Comparison of ENCODE assay signal across 8 mouse cellular contexts in the genomic region with DNA sequence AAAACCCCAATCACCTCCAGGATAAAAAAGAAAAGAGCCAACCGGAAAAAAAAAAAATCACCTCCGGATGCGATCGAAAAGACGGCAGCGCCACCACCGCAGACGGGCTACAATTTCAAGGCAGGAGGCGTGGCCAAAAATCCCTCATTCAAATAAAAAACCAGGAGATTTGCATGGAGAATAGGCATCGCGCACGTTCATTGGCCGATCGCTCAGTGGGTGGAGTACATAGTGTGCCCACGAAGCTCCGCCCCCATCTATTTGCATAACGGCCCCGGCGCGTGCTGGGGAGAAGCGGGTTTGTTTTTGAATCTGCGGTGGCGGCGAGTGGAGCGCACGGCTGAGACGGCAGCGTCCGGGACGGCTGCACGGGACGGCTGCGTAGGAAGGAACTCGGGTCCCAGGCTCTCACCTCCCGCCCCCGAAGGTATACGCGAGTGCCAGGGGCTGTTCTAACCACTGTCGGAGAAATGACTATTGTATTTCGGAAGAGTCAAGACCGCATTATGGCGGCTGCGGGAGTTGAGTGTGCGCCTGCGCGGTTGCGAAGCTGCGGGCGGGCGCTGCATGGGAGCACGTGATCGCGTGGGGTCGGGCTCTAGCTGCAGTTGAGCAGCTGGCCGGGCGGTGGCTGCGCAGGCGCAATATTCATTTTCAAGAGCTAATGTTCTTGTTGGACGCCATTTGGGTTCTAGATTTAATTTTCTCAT. TPM values are rescaled to one million over a fixed set of nuclear protein-coding genes. Genes with fewer than 3 reads are reported as not detected.
A peak's percentile ranks its signal among the peaks of the same experiment; 100 is the strongest.
DNase-seq lines count a peak whose midpoint lies in the region; ATAC-seq and TF ChIP-seq lines count a peak whose summit lies in the region.

No protein-coding gene starts in this region.

- H3K4me3 ChIP-seq in ES-E14 (ENCODE audit: insufficient read depth in 1 of 2, low read depth in 1 of 2, low read length in 2 of 2, poor library complexity in 1 of 2, severe bottlenecking in 1 of 2), result peak overlapping the region; percentile 56 to 65
- H3K4me3 ChIP-seq in forebrain, embryonic 14.5 days (ENCODE audit: low read depth, low read length), result peak overlapping the region; percentile 59
- peak overlapping the region; percentile 82 for H3K4me3 ChIP-seq in liver, embryonic 16.5 days (ENCODE audit: low read depth, low read length)
- H3K4me3 ChIP-seq in neural tube, embryonic 12.5 days, result peak overlapping the region; percentile 62
- peak overlapping the region; percentile 63 for H3K4me3 ChIP-seq in stomach, postnatal 0 days (ENCODE audit: low read depth, low read length)

- H3K4me1 ChIP-seq in ES-E14 (ENCODE audit: control insufficient read depth in 2 of 2, insufficient read depth in 2 of 2, low read length in 2 of 2, poor library complexity in 1 of 2), result peaks cover 0 to 9% of the 10 kb centered on the region in 2 experiments; a peak in 2 of 4 replicates
- no peaks in the 10 kb centered on the region for H3K4me1 ChIP-seq in forebrain, embryonic 14.5 days (ENCODE audit: control insufficient read depth, insufficient read depth, low read length)
- H3K4me1 ChIP-seq in liver, embryonic 16.5 days (ENCODE audit: control insufficient read depth, low read depth, low read length), result peaks cover 25% of the 10 kb centered on the region
- no peaks in the 10 kb centered on the region for H3K4me1 ChIP-seq in neural tube, embryonic 12.5 days
- H3K4me1 ChIP-seq in stomach, postnatal 0 days (replicated peaks; ENCODE audit: control insufficient read depth, insufficient read depth), result no peaks in the 10 kb centered on the region

- TF ChIP-seq EP300 in stomach, postnatal 0 days (optimal IDR thresholded peaks at IDR 0.05), result no peak

- no peaks in the 10 kb centered on the region; the same call in 1 of the 2 replicates for H3K9me3 ChIP-seq in ES-E14 (ENCODE audit: control insufficient read depth, insufficient read depth, low read depth, low read length)
- peaks cover 3% of the 10 kb centered on the region; the same call in 1 of the 2 replicates for H3K9me3 ChIP-seq in forebrain, embryonic 14.5 days (replicated peaks; ENCODE audit: control insufficient read depth, low read length)
- H3K9me3 ChIP-seq in liver, embryonic 16.5 days (replicated peaks; ENCODE audit: control insufficient read depth, low read length), result peaks cover 3% of the 10 kb centered on the region
- H3K9me3 ChIP-seq in neural tube, embryonic 12.5 days, result peaks cover 16% of the 10 kb centered on the region; the same call in 1 of the 2 replicates
- H3K9me3 ChIP-seq in stomach, postnatal 0 days (ENCODE audit: control insufficient read depth, low read length), result no peaks in the 10 kb centered on the region

- ATAC-seq in forebrain, embryonic 14.5 days, result peak; percentile 99
- peak; percentile 96 for ATAC-seq in liver, embryonic 16.5 days (ENCODE audit: low read depth)
- peak; percentile 98 for ATAC-seq in neural tube, embryonic 12.5 days (ENCODE audit: low FRiP score, low read depth)
- peak; percentile 98 for ATAC-seq in stomach, postnatal 0 days (ENCODE audit: low FRiP score, low TSS enrichment)

- TF ChIP-seq CTCF in stomach, postnatal 0 days (IDR thresholded peaks at IDR 0.05; ENCODE audit: low read depth), result peak; percentile 72

- under 1% methylated on average over 59 of the region's 59 CpGs for WGBS in forebrain, embryonic 14.5 days
- under 1% methylated on average over 59 of the region's 59 CpGs for WGBS in large intestine, adult 2 months
- WGBS in liver, embryonic 16.5 days (ENCODE audit: insufficient replicate concordance), result under 1% methylated on average over 59 of the region's 59 CpGs
- under 1% methylated on average over 59 of the region's 59 CpGs for WGBS in neural tube, embryonic 12.5 days
- WGBS in stomach, postnatal 0 days, result under 1% methylated on average over 59 of the region's 59 CpGs

- peak; percentile 68 for DNase-seq in ES-E14 (ENCODE audit: low read depth, low spot score)
- peak; percentile 98 for DNase-seq in cerebellum, adult 11-12 months
- DNase-seq in forebrain, embryonic 14.5 days (ENCODE audit: low spot score), result peak; percentile 99
- DNase-seq in heart, postnatal 14 days, result peak; percentile 95
- DNase-seq in large intestine, adult 2 months (ENCODE audit: low read depth, low spot score), result peak; percentile 97
- peak; percentile 97 for DNase-seq in stomach, postnatal 0 days (ENCODE audit: low spot score)

- no peaks in the 10 kb centered on the region for H3K36me3 ChIP-seq in ES-E14 (ENCODE audit: control insufficient read depth, insufficient read depth, low read length, poor library complexity, severe bottlenecking)
- peaks cover 3% of the 10 kb centered on the region; the same call in 1 of the 2 replicates for H3K36me3 ChIP-seq in forebrain, embryonic 14.5 days (ENCODE audit: control insufficient read depth, insufficient read depth, low read length)
- H3K36me3 ChIP-seq in liver, embryonic 16.5 days (ENCODE audit: control insufficient read depth, insufficient read depth), result peaks cover 6% of the 10 kb centered on the region
- H3K36me3 ChIP-seq in neural tube, embryonic 12.5 days, result peaks cover 10% of the 10 kb centered on the region
- no peaks in the 10 kb centered on the region for H3K36me3 ChIP-seq in stomach, postnatal 0 days (ENCODE audit: control insufficient read depth, insufficient read depth, low read length)

- H3K9ac ChIP-seq in ES-E14 (ENCODE audit: insufficient read depth, low read depth, low read length, poor library complexity, severe bottlenecking), result peak overlapping the region; percentile 72
- peak overlapping the region; percentile 76 for H3K9ac ChIP-seq in forebrain, embryonic 14.5 days (ENCODE audit: low read length)
- H3K9ac ChIP-seq in liver, embryonic 16.5 days (ENCODE audit: low read depth, low read length), result peak overlapping the region; percentile 81
- peak overlapping the region; percentile 67 for H3K9ac ChIP-seq in neural tube, embryonic 12.5 days
- H3K9ac ChIP-seq in stomach, postnatal 0 days (ENCODE audit: low read length), result peak overlapping the region; percentile 72

- intact Hi-C loops in heart, postnatal 14 days (cut with DNase I), result loop anchor here (1.0 to 2.0 kb wide), 3 partner anchors 32 to 96 kb away; no protein-coding TSS in a partner anchor

- no peaks in the 10 kb centered on the region for H3K27me3 ChIP-seq in forebrain, embryonic 14.5 days (replicated peaks; ENCODE audit: control insufficient read depth, insufficient read depth, low read length)
- H3K27me3 ChIP-seq in liver, embryonic 16.5 days (ENCODE audit: control insufficient read depth, insufficient read depth, low read depth, low read length), result no peaks in the 10 kb centered on the region
- no peaks in the 10 kb centered on the region for H3K27me3 ChIP-seq in neural tube, embryonic 12.5 days (replicated peaks)
- H3K27me3 ChIP-seq in stomach, postnatal 0 days (ENCODE audit: control insufficient read depth, insufficient read depth, low read length), result no peaks in the 10 kb centered on the region

- peak overlapping the region; percentile 45 for H3K4me2 ChIP-seq in forebrain, embryonic 14.5 days (ENCODE audit: low read length)
- peak overlapping the region; percentile 61 for H3K4me2 ChIP-seq in liver, embryonic 16.5 days (ENCODE audit: low read depth, low read length)
- H3K4me2 ChIP-seq in neural tube, embryonic 12.5 days (replicated peaks), result peak overlapping the region; percentile 44
- peak overlapping the region; percentile 47 for H3K4me2 ChIP-seq in stomach, postnatal 0 days (replicated peaks; ENCODE audit: low read depth)

- H3K27ac ChIP-seq in ES-E14 (ENCODE audit: insufficient read depth, low read depth, low read length, poor library complexity, severe bottlenecking), result peak overlapping the region; percentile 95
- H3K27ac ChIP-seq in forebrain, embryonic 14.5 days (ENCODE audit: low read depth, low read length), result peak overlapping the region; percentile 98
- peak overlapping the region; percentile 99 for H3K27ac ChIP-seq in liver, embryonic 16.5 days (ENCODE audit: low read length)
- peak overlapping the region; percentile 93 for H3K27ac ChIP-seq in neural tube, embryonic 12.5 days
- H3K27ac ChIP-seq in stomach, postnatal 0 days (replicated peaks), result peak overlapping the region; percentile 97

- in situ Hi-C loops in ES-E14 (cut with MboI; ENCODE audit: low sequenced_read_pairs in 2 of 2, unreplicated experiment in 2 of 2), result no loop called here

TF ChIP-seq in ES-E14, 5 proteins besides CTCF, POLR2A, EP300 and RAD21:
- peak; percentile 95 for TF ChIP-seq ZNF384 (IDR thresholded peaks at IDR 0.05; ENCODE audit: low read depth, low read length)
- no peak for TF ChIP-seq HCFC1 (IDR thresholded peaks at IDR 0.05; ENCODE audit: borderline replicate concordance, insufficient read depth, low read length)

RNA-seq across cellular contexts. Expression of a gene that starts 12.7 kb away (rescaled TPM):
- 26.8 and 35.9 TPM in 2 replicates for total RNA-seq in ES-E14 (2012; rRNA removed)
- 27.1 and 42.0 TPM in 2 replicates for polyA plus RNA-seq in forebrain, embryonic 14.5 days (2014; fragmentation: Nextera tagmentation; extraction: Ambion mirVana)
- 100 to 1,000 TPM in 1 of 2 experiments, 10 to 100 TPM in 1; 92.6 to 107 TPM for total RNA-seq in heart, postnatal 14 days (2021)
- 7.8 and 16.0 TPM in 2 replicates for polyA plus RNA-seq in large intestine, adult 2 months (2012; rRNA removed)
- 15.9 and 18.0 TPM in 2 replicates for polyA plus RNA-seq in liver, embryonic 16.5 days (2015; fragmentation: Nextera tagmentation; extraction: Ambion mirVana)
- polyA plus RNA-seq in neural tube, embryonic 12.5 days (2016; fragmentation: Nextera tagmentation; extraction: Ambion mirVana), result 49.2 and 56.4 TPM in 2 replicates
- polyA plus RNA-seq in stomach, postnatal 0 days (2015; fragmentation: Nextera tagmentation; extraction: Ambion mirVana), result 8.4 and 9.5 TPM in 2 replicates

Comparison
In these comparisons a context has a peak if more than half of its experiments do, and no peak if none do; other contexts are left out.
1. Peak in every context shown above with its lines: DNase-seq, ATAC-seq, H3K4me3 ChIP-seq and H3K27ac ChIP-seq.